Mouse (Mus musculus) limb, embryonic 10.5 days (tissue): ENCODE data around the gene Katna1. TPM values are rescaled to one million over a fixed set of nuclear protein-coding genes. Genes with fewer than 3 reads are reported as not detected.
"Not testable (repeated sequence)": the region's sequence is repeated elsewhere in the genome, so short reads cannot be mapped to it uniquely, and the experiment has no call there.

Experiments used
- DNase-seq: peaks from one replicate; pipeline ENCODE4 v3.0.0-alpha.2; 2017; ENCODE audit warnings: low spot score
- H3K27ac ChIP-seq: fragments of 300-500 bp; sonication (generic); 2 replicates; pipeline ENCODE4 v1.5.1; 2016; ENCODE audit warnings: mild to moderate bottlenecking
- H3K27me3 ChIP-seq: fragments of 300-500 bp; sonication (generic); 2 replicates; pipeline ENCODE4 v1.6.1; 2016; ENCODE audit warnings: low read depth, mild to moderate bottlenecking; ENCODE audit not compliant: poor library complexity, severe bottlenecking
- H3K36me3 ChIP-seq: fragments of 300-500 bp; sonication (generic); 2 replicates; pipeline ENCODE4 v1.6.1; 2016; ENCODE audit warnings: mild to moderate bottlenecking, moderate library complexity
- H3K4me1 ChIP-seq: fragments of 300-500 bp; sonication (generic); 2 replicates; pipeline ENCODE4 v1.6.1; 2016
- H3K4me3 ChIP-seq: fragments of 300-500 bp; sonication (generic); 2 replicates; pipeline ENCODE4 v1.5.1; 2016; ENCODE audit warnings: mild to moderate bottlenecking, moderate library complexity
- H3K9me3 ChIP-seq: fragments of 300-500 bp; sonication (generic); replicated peaks from 2 replicates; pipeline ENCODE4 v1.6.1; 2016; ENCODE audit warnings: mild to moderate bottlenecking
- WGBS: fragments of 180-500 bp; shearing (Covaris S2); methylation state at CpG from one replicate; pipeline ENCODE4 v1.1.7; 2016; 5-methylcytosine and 5-hydroxymethylcytosine counted together
- polyA plus RNA-seq: library from polyadenylated mRNA; unstranded; fragments of >200 nt; fragmentation: Nextera tagmentation; extraction: Ambion mirVana; gene quantifications from 2 replicates; pipeline ENCODE4 v1.2.1, GENCODE M21; 2016

Katna1 gene
- polyA plus RNA-seq, 1 experiment from 2014 or later, result 70.2 TPM

GRCm38 (mm10) chr10:7731582-7731981 is 5.8 kb downstream of the Katna1 start:
- H3K4me1 ChIP-seq, result peaks cover 12% of the 10 kb centered on the region
- DNase-seq, result no peak
- no peaks in the 10 kb centered on the region for H3K27me3 ChIP-seq
- H3K4me3 ChIP-seq, result no peak overlapping the region
- H3K9me3 ChIP-seq, result no peaks in the 10 kb centered on the region
- no peak overlapping the region for H3K27ac ChIP-seq
- no peaks in the 10 kb centered on the region for H3K36me3 ChIP-seq

- H3K36me3 ChIP-seq, result peaks cover 23% of the 10 kb centered on the region
- no peak for DNase-seq
- no peaks in the 10 kb centered on the region for H3K9me3 ChIP-seq
- H3K4me3 ChIP-seq, result no peak overlapping the region
- H3K4me1 ChIP-seq, result no peaks in the 10 kb centered on the region
- no peak overlapping the region for H3K27ac ChIP-seq
- H3K27me3 ChIP-seq, result no peaks in the 10 kb centered on the region
These were observed 11.3 kb downstream of the Katna1 start for GRCm38 (mm10) chr10:7737122-7737521.

DNA sequence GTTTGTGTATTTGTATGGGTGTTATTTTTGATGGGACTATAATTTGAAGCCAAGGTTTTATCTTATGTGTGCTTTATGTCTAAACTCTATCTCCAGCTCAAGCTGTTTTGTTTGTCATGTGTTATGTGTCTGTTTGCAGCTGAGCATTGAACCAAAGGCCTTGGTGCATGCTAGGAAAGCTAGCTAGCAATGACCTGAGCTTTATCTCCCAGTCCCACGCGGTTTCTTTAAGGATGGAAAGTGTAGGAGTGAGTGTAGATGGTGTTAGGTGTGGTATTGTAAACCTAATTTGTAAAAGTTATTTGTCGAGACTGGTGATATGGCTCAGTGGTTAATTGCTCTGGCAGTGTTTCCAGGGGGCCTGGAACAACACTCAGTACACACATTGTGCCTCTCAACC is 12.1 kb downstream of the Katna1 start:
- Histone ChIP-seq H3K9me3 (no peaks in the 10 kb centered on the region), H3K36me3 (peaks cover 31% of the 10 kb centered on the region), H3K27me3 (no peaks in the 10 kb centered on the region), H3K27ac (no peak overlapping the region), H3K4me1 (no peaks in the 10 kb centered on the region), H3K4me3 (no peak overlapping the region)
- 74% methylated on average over 3 of the region's 3 CpGs for WGBS
- DNase-seq, result no peak

GRCm38 (mm10) chr10:7745528-7745927 is 19.7 kb downstream of the Katna1 start:
- H3K4me3 ChIP-seq, H3K27me3 ChIP-seq, DNase-seq, H3K27ac ChIP-seq, H3K9me3 ChIP-seq, H3K4me1 ChIP-seq: not testable (repeated sequence)
- peaks cover 83% of the 10 kb centered on the region for H3K36me3 ChIP-seq
- 100% methylated on average over 6 of the region's 6 CpGs for WGBS

DNA sequence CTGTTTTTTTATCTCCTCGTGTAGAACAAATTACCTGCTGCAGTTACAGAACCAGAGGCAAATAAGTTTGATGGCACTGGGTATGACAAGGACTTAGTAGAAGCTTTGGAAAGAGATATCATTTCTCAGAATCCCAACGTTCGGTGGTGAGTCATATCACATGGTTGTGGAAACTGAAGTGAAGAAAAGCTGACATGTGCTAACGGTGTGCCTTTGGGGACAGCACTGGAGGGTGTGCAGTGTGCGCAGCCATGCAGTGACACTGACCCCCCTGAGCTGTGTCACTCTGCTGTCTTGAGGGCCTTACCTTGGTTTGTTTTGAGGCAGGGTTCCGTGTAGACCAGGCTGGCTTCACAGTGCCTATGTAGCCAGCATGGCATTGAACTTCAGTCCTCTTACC is 23.0 kb downstream of the Katna1 start:
- Histone ChIP-seq H3K36me3 (peaks cover 77% of the 10 kb centered on the region), H3K27me3 (no peaks in the 10 kb centered on the region), H3K4me3 (no peak overlapping the region), H3K4me1 (no peaks in the 10 kb centered on the region), H3K9me3 (no peaks in the 10 kb centered on the region), H3K27ac (no peak overlapping the region)
- 91% methylated on average over 6 of the region's 6 CpGs for WGBS
- DNase-seq, result no peak

GRCm38 (mm10) chr10:7757544-7757943 is 31.7 kb downstream of the Katna1 start:
- Histone ChIP-seq H3K27ac (no peak overlapping the region), H3K36me3 (peaks cover 95% of the 10 kb centered on the region), H3K4me1 (no peaks in the 10 kb centered on the region), H3K9me3 (no peaks in the 10 kb centered on the region), H3K27me3 (no peaks in the 10 kb centered on the region), H3K4me3 (no peak overlapping the region)
- 93% methylated on average over 2 of the region's 2 CpGs for WGBS
- no peak for DNase-seq

DNA sequence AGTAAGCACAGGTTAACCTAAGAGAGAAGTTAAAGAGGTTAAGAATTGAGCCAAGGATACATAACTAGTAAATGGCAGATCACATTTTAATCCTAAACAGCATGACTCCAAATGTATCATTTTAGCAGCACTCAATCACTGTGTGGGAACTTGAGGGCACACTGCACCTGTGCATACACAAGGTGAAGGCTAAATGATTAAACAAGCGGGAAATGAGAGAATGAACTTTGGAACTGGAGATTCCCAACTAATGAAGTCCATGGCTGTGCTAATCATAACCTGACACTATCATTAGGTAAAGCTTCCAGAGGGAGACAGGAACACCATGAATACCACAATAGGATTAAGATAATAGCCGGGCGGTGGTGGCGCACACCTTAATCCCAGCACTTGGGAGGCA is 46.5 kb downstream of the Katna1 start:
- H3K4me1 ChIP-seq, result no peaks in the 10 kb centered on the region
- peaks cover 92% of the 10 kb centered on the region for H3K36me3 ChIP-seq
- no peak overlapping the region for H3K27ac ChIP-seq
- H3K27me3 ChIP-seq, result no peaks in the 10 kb centered on the region
- no peaks in the 10 kb centered on the region for H3K9me3 ChIP-seq
- 94% methylated on average over 4 of the region's 4 CpGs for WGBS
- DNase-seq, result no peak
- H3K4me3 ChIP-seq, result no peak overlapping the region

- Histone ChIP-seq H3K4me3 (no peak overlapping the region), H3K27me3 (no peaks in the 10 kb centered on the region), H3K4me1 (no peaks in the 10 kb centered on the region), H3K27ac (no peak overlapping the region), H3K36me3 (peaks cover 90% of the 10 kb centered on the region), H3K9me3 (no peaks in the 10 kb centered on the region)
- no peak for DNase-seq
- 97% methylated on average over 1 of the region's 1 CpGs for WGBS
These were observed 47.0 kb downstream of the Katna1 start for GRCm38 (mm10) chr10:7772769-7773168.

DNA sequence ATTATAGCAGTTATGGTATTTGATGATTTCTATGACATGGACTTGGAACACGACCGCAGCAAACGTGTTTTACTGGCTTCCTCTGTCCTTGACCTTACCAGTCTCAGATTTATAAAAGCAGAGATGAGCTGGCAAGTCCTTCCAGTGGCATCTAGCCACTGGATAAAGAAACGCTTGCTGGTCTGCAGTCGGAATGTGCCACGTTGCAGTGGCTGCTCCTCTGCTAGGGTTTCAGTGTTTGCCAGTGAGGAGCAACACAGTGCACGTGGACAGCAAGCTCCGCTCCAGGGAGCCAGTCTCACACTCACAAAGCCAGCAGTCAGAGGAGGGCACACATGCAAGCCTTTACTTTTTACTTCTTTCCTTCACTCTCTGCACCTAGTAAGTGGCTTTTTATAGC is 49.6 kb downstream of the Katna1 start:
- no peak overlapping the region for H3K27ac ChIP-seq
- WGBS, result 94% methylated on average over 8 of the region's 8 CpGs
- no peaks in the 10 kb centered on the region for H3K9me3 ChIP-seq
- H3K4me1 ChIP-seq, result peaks cover 7% of the 10 kb centered on the region
- no peaks in the 10 kb centered on the region for H3K27me3 ChIP-seq
- no peak overlapping the region for H3K4me3 ChIP-seq
- no peak for DNase-seq
- peaks cover 72% of the 10 kb centered on the region for H3K36me3 ChIP-seq

DNA sequence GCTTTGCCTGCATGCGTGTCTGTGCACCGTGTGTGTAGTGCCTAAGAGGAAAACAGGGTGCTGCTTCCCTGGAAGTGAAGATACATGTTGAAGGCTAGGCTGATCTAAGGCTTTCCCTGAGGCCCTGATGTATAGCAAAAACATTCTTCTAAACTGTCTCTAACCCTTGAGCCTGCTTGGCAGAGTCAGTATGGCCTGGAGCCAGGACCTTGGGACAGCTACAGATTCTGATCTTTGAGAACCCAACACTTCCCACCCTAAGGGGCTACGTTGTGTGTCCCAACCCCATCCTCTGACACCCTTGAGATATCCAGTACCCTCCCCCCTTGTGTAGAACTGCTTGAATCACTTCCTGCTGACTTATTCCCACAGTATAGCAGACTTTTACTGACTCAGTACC is 52.6 kb downstream of the Katna1 start:
- peaks cover 43% of the 10 kb centered on the region for H3K36me3 ChIP-seq

DNA sequence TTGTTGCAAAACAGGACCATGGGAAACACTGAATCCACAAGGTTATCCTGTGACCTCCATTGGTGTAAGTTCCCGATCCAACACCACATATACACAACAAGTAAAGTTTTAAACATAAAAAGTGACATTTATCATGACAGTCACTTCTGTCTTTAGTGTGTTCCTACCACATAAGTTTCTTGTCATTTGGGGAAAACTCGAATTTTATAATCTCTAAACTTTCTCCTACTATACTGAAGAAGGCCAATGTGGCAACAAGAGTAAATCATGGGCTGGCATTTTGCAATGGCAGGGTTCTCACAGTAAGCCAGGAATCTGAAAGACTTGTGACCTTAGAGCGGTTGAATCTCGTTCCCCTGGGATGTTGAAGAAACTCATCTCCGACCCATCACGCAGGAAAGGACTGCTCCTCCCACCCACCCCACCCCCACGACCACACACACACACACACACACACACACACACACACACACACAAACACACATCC is 54.0 kb downstream of the Katna1 start:
- Histone ChIP-seq H3K36me3 (peaks cover 31% of the 10 kb centered on the region), H3K4me1 (peaks cover 7% of the 10 kb centered on the region), H3K27me3 (no peaks in the 10 kb centered on the region), H3K4me3 (peak overlapping the region; percentile 84), H3K27ac (peak overlapping the region; percentile 89; the same call in 1 of the 2 replicates), H3K9me3 (no peaks in the 10 kb centered on the region)
- DNase-seq, result no peak
- 26% methylated on average over 6 of the region's 7 CpGs for WGBS

More for the DNA sequence above, 52.6 kb downstream of the Katna1 start:
- Histone ChIP-seq H3K9me3 (no peaks in the 10 kb centered on the region), H3K4me3 (no peak overlapping the region), H3K27me3 (no peaks in the 10 kb centered on the region), H3K4me1 (peaks cover 7% of the 10 kb centered on the region), H3K27ac (no peak overlapping the region)
- no peak for DNase-seq
- WGBS, result 94% methylated on average over 3 of the region's 3 CpGs

DNA sequence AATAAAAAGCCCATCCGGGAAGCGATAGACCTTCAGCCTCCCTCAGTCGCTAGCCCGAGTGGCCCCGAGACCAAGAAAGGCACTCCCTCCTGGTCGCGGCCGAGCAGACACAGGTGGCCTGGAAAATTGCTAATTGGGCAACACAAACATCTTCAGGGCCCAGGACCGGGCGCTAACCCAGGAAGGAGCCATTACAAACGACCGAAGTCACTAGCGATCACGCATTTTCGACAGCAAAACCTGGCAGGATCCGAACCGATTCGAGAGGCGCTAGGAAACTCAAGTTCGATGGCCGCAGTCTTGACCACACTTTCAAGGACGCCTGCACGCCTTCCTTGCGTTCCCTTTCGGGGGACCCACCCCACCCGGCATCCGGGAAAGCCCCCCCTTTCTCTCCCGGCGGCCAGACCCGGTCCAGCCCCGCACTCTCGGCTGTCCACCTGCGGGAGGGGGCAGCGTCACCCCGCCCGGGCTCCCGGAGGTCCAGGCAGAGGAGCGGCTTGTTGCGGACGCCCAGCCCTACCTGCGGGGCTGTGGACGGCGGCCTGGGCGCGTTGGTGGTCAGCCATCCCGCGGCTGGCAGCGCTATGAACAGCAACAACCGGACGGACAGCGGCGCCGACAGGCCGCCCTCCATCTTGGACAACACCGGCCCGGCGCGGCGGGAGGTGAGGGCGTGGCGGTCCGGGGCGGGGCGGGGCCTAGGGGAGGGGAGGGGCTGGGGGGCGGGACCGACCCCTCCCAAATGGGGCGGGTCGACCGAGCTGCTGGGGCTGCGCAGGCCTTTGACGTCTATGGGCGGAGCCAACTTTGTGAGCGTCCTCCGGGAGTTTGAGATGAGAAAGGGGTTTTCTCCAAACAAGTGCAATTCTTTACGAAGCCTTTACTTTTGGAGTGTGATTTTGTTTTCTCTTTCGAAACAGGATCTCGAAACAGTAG is 54.7 kb downstream of the Katna1 start:
- peak; percentile 95 for DNase-seq
- peaks cover 25% of the 10 kb centered on the region for H3K36me3 ChIP-seq
- no peaks in the 10 kb centered on the region for H3K27me3 ChIP-seq
- no peaks in the 10 kb centered on the region for H3K9me3 ChIP-seq
- H3K4me3 ChIP-seq, result peak overlapping the region; percentile 84
- H3K4me1 ChIP-seq, result peaks cover 7% of the 10 kb centered on the region
- under 1% methylated on average over 68 of the region's 77 CpGs for WGBS
- peak overlapping the region; percentile 89 for H3K27ac ChIP-seq

GRCm38 (mm10) chr10:7781214-7781613 is 55.4 kb downstream of the Katna1 start:
- no peaks in the 10 kb centered on the region for H3K27me3 ChIP-seq
- peak overlapping the region; percentile 84 for H3K4me3 ChIP-seq
- H3K27ac ChIP-seq, result peak overlapping the region; percentile 89; the same call in 1 of the 2 replicates
- H3K4me1 ChIP-seq, result peaks cover 7% of the 10 kb centered on the region
- no peaks in the 10 kb centered on the region for H3K9me3 ChIP-seq
- no peak for DNase-seq
- 53% methylated on average over 3 of the region's 3 CpGs for WGBS
- peaks cover 20% of the 10 kb centered on the region for H3K36me3 ChIP-seq
